Mouse (Mus musculus): ENCODE measurements around the gene Noxo1. TPM values are rescaled to one million over a fixed set of nuclear protein-coding genes. Genes with fewer than 3 reads are reported as not detected.
"Not testable (repeated sequence)": the region's sequence is repeated elsewhere in the genome, so short reads cannot be mapped to it uniquely, and the experiment has no call there.

Gene Noxo1
- polyA plus RNA-seq, 1 experiment from 2014 or later, result 1.8 TPM

DNA sequence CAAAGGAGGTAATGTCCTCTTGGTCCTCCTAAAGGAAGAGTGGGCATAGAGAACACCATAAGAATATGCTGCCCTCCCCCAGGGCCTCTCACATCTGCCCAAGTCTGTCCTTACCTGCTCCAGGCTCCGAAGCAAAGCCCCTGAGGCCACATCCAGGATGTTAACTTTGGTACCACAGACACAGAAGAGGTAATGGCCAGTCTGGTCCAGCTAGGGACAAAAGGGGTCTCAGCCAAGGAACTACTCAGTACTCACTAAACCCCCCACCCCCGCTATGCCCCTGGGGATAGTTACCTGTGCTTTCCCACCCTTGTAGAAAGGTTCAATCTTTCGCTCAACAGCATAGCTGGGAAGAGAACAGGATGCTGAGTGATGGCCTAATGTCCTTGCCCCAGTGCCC lies 9.8 kb downstream of the Noxo1 start:
- peaks cover 44% of the 10 kb centered on the region for H3K36me3 ChIP-seq
- no peak overlapping the region for H3K4me3 ChIP-seq
- H3K4me1 ChIP-seq, result peaks cover 18% of the 10 kb centered on the region
- H3K4me2 ChIP-seq, result no peak overlapping the region
- H3K27me3 ChIP-seq, result no peaks in the 10 kb centered on the region
- no peak for ATAC-seq (ENCODE audit: insufficient number of reproducible peaks, low FRiP score, low TSS enrichment, low read depth)
- 94% methylated on average over 3 of the region's 3 CpGs for WGBS
- no peak overlapping the region for H3K9ac ChIP-seq
- H3K27ac ChIP-seq, result no peak overlapping the region
- no peaks in the 10 kb centered on the region for H3K9me3 ChIP-seq

DNA sequence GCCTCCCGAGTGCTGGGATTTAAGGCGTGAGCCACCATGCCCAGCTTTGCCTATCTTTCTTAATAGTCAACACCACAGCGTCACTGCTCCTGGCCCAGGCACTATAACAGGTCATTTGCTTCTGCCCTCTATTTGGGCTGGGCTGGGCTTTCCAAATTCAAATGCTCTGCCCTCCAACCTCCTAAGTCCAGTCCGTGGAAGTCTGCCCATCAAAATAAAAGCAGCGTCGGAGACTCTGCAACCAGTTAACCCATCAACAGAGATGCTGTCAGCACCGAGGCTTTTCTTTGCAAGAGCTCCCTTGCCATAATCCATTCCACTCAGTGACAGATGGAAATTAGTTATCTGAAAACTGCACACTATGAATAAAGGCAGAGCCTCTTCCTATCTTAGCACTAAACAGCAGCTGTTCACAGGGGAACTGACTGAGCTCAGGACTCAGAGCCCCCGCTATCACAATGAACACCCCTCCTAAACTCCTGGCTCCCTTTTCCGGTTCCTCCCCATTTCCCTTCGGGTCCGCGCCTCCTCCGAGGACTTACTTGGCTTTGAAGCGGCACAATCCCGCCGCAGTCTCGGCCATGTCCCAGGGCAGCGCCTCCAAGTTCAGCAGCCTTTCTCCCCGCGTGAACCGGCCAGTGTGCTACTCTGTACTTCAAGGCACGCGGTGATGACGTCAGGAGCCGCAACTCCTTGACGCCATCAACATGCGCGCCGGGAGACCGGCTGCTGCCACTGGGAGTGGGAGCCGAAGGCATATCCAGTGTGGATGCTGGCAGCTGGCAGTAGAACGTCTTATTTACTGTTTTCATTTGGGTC lies 11.2 kb downstream of the Noxo1 start, which contains the start of gene Tbl3:
Gene Tbl3 (minus strand): TSS at position 679 of the 819 bp plus-strand sequence.
- Histone ChIP-seq H3K27me3 (no peaks in the 10 kb centered on the region), H3K27ac (peak within 1 kb of the TSS; percentile 90), H3K9me3 (no peaks in the 10 kb centered on the region), H3K9ac (peak within 1 kb of the TSS; percentile 82), H3K36me3 (peaks cover 31% of the 10 kb centered on the region), H3K4me1 (peaks cover 18% of the 10 kb centered on the region), H3K4me2 (peak within 1 kb of the TSS; percentile 65), H3K4me3 (peak within 1 kb of the TSS; percentile 82)
- WGBS, result 4% methylated on average over 32 of the region's 32 CpGs
- ATAC-seq (ENCODE audit: insufficient number of reproducible peaks, low FRiP score, low TSS enrichment, low read depth), result peak; percentile 78; the same call in 1 of the 2 replicates

DNA sequence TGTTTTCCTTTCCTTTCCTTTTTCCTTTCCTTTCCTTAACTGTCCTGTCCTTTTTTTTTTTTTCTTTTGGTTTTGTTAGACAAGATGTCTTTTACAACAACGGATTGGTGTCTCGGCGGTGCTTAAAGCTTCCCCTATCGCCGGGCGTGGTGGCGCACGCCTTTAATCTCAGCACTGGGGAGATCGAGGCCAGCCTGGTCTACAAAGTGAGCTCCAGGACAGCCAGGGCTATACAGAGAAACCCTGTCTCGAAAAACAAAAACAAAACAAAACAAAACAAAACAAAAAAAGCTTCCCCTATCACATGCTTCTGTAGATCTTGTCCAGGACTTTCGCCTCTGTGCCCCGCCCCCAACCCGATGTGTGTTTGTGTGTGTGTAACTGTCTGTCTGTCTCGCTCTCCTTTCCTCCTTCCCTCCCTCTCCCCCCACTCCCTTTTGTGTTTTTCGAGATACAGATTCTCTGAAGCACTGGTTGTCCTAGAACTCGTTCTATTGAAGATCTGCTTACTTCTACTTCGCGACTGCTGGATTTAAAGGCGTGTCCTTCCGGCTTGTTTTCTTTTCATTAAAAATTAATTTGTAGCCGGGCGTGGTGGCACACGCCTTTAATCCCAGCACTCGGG lies 11.9 kb downstream of the Noxo1 start:
- Histone ChIP-seq H3K4me2 (peak overlapping the region; percentile 65), H3K4me3 (peak overlapping the region; percentile 82), H3K27me3 (no peaks in the 10 kb centered on the region), H3K36me3 (peaks cover 24% of the 10 kb centered on the region), H3K9me3 (no peaks in the 10 kb centered on the region), H3K27ac (peak overlapping the region; percentile 90), H3K4me1 (peaks cover 18% of the 10 kb centered on the region), H3K9ac (peak overlapping the region; percentile 82)
- WGBS, result 5% methylated on average over 24 of the region's 24 CpGs
- no peak for ATAC-seq (ENCODE audit: insufficient number of reproducible peaks, low FRiP score, low TSS enrichment, low read depth)

DNA sequence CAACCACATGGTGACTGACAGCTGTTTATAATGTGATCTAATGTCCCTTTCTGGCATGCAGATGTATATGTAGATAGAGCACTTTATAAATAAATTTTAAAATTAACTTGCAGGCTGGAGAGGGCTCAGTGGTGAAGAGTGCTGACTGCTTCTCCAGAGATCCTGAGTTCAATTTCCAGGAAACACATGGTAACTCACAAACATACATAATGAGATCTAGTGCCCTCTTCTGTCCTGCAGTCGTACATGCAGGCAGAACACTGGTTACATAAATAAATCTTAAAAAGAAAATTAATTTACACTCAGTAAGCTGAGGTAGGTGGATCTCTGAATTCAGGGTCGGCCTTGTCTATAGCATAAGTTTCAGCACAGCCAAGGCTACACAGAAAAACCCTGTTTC lies 12.6 kb downstream of the Noxo1 start:
- no peaks in the 10 kb centered on the region for H3K27me3 ChIP-seq
- H3K9ac ChIP-seq, result no peak overlapping the region
- no peak for ATAC-seq (ENCODE audit: insufficient number of reproducible peaks, low FRiP score, low TSS enrichment, low read depth)
- WGBS, result 36% methylated on average over 2 of the region's 2 CpGs
- H3K4me2 ChIP-seq, result peak overlapping the region; percentile 65; the same call in 1 of the 2 replicates
- peaks cover 18% of the 10 kb centered on the region for H3K4me1 ChIP-seq
- H3K9me3 ChIP-seq, result no peaks in the 10 kb centered on the region
- H3K27ac ChIP-seq, result no peak overlapping the region
- no peak overlapping the region for H3K4me3 ChIP-seq
- H3K36me3 ChIP-seq, result peaks cover 21% of the 10 kb centered on the region

DNA sequence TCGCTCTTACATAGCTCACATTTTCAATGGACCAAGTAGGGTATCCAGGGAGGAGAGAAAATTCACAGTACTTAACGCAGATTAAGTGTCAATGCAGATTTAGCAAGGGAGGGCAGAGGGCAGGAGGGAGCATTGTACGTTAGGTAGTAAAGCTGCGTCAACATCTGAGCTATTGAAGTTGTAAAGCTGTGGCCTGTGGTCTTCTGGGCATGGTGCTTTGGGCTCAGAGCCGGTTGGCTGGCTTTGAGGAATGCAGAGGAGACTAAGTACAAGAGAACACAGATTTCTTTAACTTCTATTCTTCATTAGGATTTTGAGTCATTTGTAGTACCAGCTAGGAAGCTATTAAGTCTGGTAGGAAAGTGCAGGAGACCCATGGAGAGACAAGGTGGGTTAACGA lies 19.5 kb downstream of the Noxo1 start:
- Histone ChIP-seq H3K36me3 (peaks cover 24% of the 10 kb centered on the region), H3K9me3 (no peaks in the 10 kb centered on the region), H3K27me3 (no peaks in the 10 kb centered on the region), H3K4me3 (no peak overlapping the region), H3K4me2 (no peak overlapping the region), H3K4me1 (0 out of 2 replicates have a peak, but pooled peaks cover 4% of the 10 kb centered on the region), H3K9ac (no peak overlapping the region), H3K27ac (no peak overlapping the region)
- 61% methylated on average over 6 of the region's 6 CpGs for WGBS
- no peak for ATAC-seq (ENCODE audit: insufficient number of reproducible peaks, low FRiP score, low TSS enrichment, low read depth)

DNA sequence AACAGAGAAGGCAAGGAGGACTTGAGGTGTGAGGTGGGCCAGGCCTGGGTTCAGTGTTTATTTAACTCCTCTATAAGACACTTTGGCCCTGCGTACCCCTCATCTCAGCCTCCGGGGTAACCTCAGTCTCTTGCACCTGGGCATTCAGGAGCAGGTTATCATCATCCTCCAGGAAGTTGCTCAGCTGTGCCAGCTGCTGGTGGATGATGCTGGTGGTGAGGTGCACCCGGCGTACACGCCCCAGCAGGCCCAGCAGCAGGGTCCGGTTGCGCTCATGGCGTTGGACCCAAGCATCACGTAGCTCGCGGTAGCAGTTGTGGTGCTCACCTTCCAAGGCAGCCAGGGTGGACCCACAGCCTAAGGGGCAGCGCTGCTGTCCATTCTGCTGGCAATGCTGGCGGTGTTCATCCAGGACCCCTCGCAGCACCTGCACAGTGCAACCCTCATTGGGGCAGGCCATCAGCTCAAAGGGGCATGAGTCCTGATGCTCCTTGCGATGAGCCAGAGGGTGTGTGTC lies 20.2 kb downstream of the Noxo1 start:
- no peak for ATAC-seq (ENCODE audit: insufficient number of reproducible peaks, low FRiP score, low TSS enrichment, low read depth)
- 94% methylated on average over 15 of the region's 15 CpGs for WGBS
- H3K9ac ChIP-seq, result no peak overlapping the region

DNA sequence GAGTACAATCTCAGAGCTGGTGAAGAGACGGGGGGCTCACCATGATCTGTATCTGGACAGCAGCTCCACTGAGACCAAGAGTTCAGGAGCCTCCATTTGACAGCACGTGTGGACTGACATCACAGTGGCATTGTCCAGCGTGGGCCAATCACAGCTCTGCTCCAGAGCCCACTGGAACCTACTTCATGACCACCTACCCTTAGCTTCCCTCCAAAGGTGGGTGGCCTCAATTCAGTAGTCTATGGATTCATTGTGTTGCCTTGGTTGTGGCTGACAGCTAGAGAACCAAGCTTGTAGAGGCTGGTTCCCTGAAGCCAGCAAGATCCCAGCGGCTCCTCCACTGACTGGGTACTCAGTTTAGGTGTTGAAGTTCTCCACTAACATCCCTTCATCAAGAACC lies 21.9 kb downstream of the Noxo1 start, which contains the start of the genes Rnf151 and Rps2:
Gene Rnf151 (minus strand): TSS at position 121 of the 400 bp plus-strand sequence.
Gene Rps2 (plus strand): TSS at position 174 of the 400 bp plus-strand sequence.
- H3K36me3 ChIP-seq, result peaks cover 42% of the 10 kb centered on the region
- no peak for ATAC-seq (ENCODE audit: insufficient number of reproducible peaks, low FRiP score, low TSS enrichment, low read depth)
- 85% methylated on average over 4 of the region's 4 CpGs for WGBS

More for the DNA sequence above, 20.2 kb downstream of the Noxo1 start:
- H3K36me3 ChIP-seq, result peaks cover 27% of the 10 kb centered on the region
- H3K4me1 ChIP-seq, result peaks cover 5% of the 10 kb centered on the region
- no peak overlapping the region for H3K4me3 ChIP-seq
- no peaks in the 10 kb centered on the region for H3K9me3 ChIP-seq
- H3K27me3 ChIP-seq, result no peaks in the 10 kb centered on the region
- H3K4me2 ChIP-seq, result no peak overlapping the region
- no peak overlapping the region for H3K27ac ChIP-seq

DNA sequence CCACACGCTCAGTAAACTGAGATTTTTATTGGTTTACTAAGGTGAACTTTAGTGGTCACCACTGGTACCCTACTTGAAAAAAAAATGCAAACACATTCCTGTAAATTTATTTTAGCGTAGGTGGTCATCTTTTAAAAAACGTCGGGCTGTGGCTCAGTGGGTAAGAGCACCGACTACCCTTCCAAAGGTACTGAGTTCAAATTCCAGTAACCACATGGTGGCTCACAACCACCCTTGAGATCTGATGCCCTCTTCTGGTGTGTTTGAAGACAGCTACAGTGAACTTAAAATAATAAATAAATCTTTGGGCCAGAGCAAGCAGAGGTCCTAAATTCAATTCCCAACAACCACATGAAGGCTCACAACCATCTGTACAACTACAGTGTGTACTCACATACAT lies 22.9 kb downstream of the Noxo1 start:
- Histone ChIP-seq H3K4me2 (peak overlapping the region; percentile 51), H3K36me3 (peaks cover 42% of the 10 kb centered on the region), H3K4me3 (peak overlapping the region; percentile 75), H3K9ac (peak overlapping the region; percentile 93), H3K4me1 (peaks cover 29% of the 10 kb centered on the region)
- not testable (repeated sequence) for H3K27ac ChIP-seq; H3K27me3 ChIP-seq; H3K9me3 ChIP-seq; ATAC-seq (ENCODE audit: insufficient number of reproducible peaks, low FRiP score, low TSS enrichment, low read depth)
- WGBS, result 61% methylated on average over 5 of the region's 5 CpGs

More for the DNA sequence above, 21.9 kb downstream of the Noxo1 start, which contains the start of the genes Rnf151 and Rps2:
- Histone ChIP-seq H3K4me2 (peak within 1 kb of the TSS; percentile 51), H3K9ac (no peak within 1 kb of the TSS), H3K27me3 (no peaks in the 10 kb centered on the region), H3K4me3 (peak within 1 kb of the TSS; percentile 75), H3K9me3 (no peaks in the 10 kb centered on the region), H3K4me1 (peaks cover 21% of the 10 kb centered on the region), H3K27ac (no peak within 1 kb of the TSS)

DNA sequence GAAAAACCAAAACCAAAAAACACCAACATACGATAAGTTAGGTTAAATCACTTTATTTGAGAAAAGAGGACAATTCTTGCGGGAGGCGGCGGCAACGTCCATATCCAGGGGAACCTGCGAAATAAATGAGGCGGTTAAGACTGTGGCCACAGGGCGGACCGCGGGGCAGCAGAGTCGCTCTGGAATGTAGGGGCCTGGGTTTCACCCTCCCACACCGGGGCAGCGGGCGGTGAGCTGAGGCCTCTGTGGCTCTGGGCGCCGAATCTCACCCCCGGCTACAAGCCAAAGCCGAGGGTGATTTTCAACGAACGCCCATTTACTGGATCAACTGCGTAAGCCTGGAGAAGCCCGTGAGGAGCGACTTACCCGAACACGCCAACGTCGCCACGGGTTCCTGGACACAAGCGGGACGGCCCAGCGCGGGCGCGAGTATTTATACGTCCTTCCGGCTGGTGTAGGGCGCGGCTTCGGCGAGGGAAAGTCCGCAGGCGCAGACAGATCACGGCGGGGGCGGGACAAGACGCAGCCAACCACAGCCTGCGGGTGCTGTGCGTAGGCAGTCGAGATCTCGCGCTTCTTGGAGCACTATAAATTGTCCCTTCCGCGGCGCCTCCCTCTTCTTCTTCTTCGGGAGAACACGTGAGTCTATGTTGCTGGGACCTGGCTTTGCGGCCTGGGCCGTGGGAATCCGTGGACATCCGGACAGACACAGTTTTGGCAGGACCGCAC lies 23.6 kb downstream of the Noxo1 start:
- peak; percentile 98 for ATAC-seq (ENCODE audit: insufficient number of reproducible peaks, low FRiP score, low TSS enrichment, low read depth)
- WGBS, result under 1% methylated on average over 61 of the region's 61 CpGs

DNA sequence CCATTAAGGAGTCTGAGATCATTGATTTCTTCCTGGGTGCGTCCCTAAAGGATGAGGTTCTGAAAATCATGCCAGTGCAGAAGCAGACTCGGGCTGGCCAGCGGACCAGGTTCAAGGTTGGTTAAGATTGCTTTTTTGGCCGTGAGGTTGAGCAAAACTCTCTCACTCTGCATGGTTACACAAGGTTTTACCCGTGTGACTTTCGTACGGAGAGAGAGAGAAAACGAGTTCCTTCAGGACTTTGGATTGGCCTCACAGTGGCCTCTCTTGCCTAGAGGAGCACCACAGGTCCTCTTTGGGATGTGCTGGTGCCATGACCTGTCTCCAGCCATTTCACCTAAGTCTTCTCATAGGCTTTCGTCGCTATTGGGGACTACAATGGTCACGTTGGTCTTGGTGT lies 24.6 kb downstream of the Noxo1 start:
- Histone ChIP-seq H3K36me3 (peaks cover 40% of the 10 kb centered on the region), H3K27ac (peak overlapping the region; percentile 91; the same call in 1 of the 2 replicates), H3K4me2 (peak overlapping the region; percentile 74), H3K4me1 (peaks cover 32% of the 10 kb centered on the region), H3K9ac (peak overlapping the region; percentile 74), H3K4me3 (peak overlapping the region; percentile 75)
- WGBS, result 1% methylated on average over 11 of the region's 11 CpGs
- not testable (repeated sequence) for ATAC-seq (ENCODE audit: insufficient number of reproducible peaks, low FRiP score, low TSS enrichment, low read depth); H3K27me3 ChIP-seq; H3K9me3 ChIP-seq

More for the DNA sequence above, 23.6 kb downstream of the Noxo1 start:
- Histone ChIP-seq H3K9ac (peak overlapping the region; percentile 93), H3K36me3 (peaks cover 42% of the 10 kb centered on the region), H3K9me3 (no peaks in the 10 kb centered on the region), H3K27me3 (no peaks in the 10 kb centered on the region), H3K4me3 (peak overlapping the region; percentile 75), H3K4me1 (peaks cover 32% of the 10 kb centered on the region), H3K4me2 (peak overlapping the region; percentile 74), H3K27ac (peak overlapping the region; percentile 91)

DNA sequence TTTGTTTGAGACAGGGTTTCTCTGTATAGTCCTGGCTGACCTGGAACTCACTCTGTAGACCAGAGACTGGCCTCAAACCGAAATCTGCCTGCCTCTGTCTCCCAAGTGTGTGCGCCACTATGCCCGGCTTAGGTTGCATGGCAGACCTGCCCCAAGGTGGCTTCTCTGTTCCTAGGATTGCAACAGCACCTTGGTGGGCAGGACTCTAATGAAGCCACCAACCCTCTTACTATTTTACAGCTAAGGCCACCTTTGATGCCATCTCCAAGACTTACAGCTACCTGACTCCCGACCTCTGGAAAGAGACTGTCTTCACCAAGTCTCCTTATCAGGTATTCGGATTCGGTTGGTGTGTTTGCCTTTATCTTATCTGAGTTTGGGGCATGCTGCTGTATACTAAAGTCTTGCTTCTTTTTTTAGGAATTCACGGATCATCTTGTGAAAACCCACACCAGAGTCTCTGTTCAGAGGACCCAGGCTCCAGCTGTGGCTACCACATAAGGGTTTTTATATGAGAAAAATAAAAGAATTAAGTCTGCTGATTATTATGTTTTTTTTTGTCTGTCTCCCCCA lies 25.4 kb downstream of the Noxo1 start:
- Histone ChIP-seq H3K9ac (peak overlapping the region; percentile 31; the same call in 1 of the 2 replicates), H3K36me3 (peaks cover 34% of the 10 kb centered on the region), H3K4me3 (peak overlapping the region; percentile 75), H3K4me1 (peaks cover 32% of the 10 kb centered on the region), H3K4me2 (peak overlapping the region; percentile 74)
- ATAC-seq (ENCODE audit: insufficient number of reproducible peaks, low FRiP score, low TSS enrichment, low read depth); H3K27me3 ChIP-seq; H3K27ac ChIP-seq; H3K9me3 ChIP-seq: not testable (repeated sequence)
- 65% methylated on average over 7 of the region's 7 CpGs for WGBS
